Mouse (Mus musculus) megakaryocyte, embryonic 14.5 days (primary cell): Measurements from ENCODE around the gene Tbl2.

Experiments
- FLI1 ChIP-seq: IDR thresholded peaks from 2 replicates; pipeline ENCODE4 v1.6.1; 2012; ENCODE audit warnings: low read length, inconsistent platforms, mixed read lengths
- GATA1 ChIP-seq: IDR thresholded peaks from 3 replicates; pipeline ENCODE4 v1.6.1; 2012; ENCODE audit warnings: mixed read lengths, low read length, inconsistent platforms, borderline replicate concordance

- TF ChIP-seq FLI1, result no peak
- no peak for TF ChIP-seq GATA1
Measured at GRCm38 (mm10) chr5:135192431-135192830, 43.0 kb downstream of the Tbl2 start.
